Mouse (Mus musculus) stomach, embryonic 14.5 days (tissue): ENCODE measurements at regions not wholly inside any gene's neighbourhood (a gene's known extent, or its start where the extent isn't known, plus 50 kb on each side); places are given as distances from the start of the nearest gene placed in this dataset.

Experiments used
- ATAC-seq: fragments of 200-750 bp; cut with Nextera tagmentation; 2 replicates; pipeline ENCODE4 v1.8.0; 2017; ENCODE audit warnings: low read depth, moderate TSS enrichment; ENCODE audit not compliant: insufficient number of reproducible peaks, insufficient read depth, low FRiP score
- H3K27ac ChIP-seq: fragments of 300-500 bp; sonication (generic); 2 replicates; pipeline ENCODE4 v1.5.1; 2014; ENCODE audit warnings: mild to moderate bottlenecking, low read length, moderate library complexity, mixed read lengths
- H3K27me3 ChIP-seq: fragments of 300-500 bp; sonication (generic); 2 replicates; pipeline ENCODE4 v1.6.1; 2014; ENCODE audit warnings: low read length, control low read depth, mixed read lengths; ENCODE audit not compliant: control insufficient read depth, insufficient read depth
- H3K36me3 ChIP-seq: fragments of 300-500 bp; sonication (generic); 2 replicates; pipeline ENCODE4 v1.6.1; 2014; ENCODE audit warnings: mild to moderate bottlenecking, control low read depth, low read length, moderate library complexity, mixed read lengths; ENCODE audit not compliant: control insufficient read depth, insufficient read depth
- H3K4me1 ChIP-seq: fragments of 300-500 bp; sonication (generic); 2 replicates; pipeline ENCODE4 v1.6.1; 2014; ENCODE audit warnings: low read length, control low read depth, mixed read lengths; ENCODE audit not compliant: control insufficient read depth, insufficient read depth
- H3K4me2 ChIP-seq: fragments of 300-500 bp; sonication (generic); replicated peaks from 2 replicates; pipeline ENCODE4 v1.6.1; 2014; ENCODE audit warnings: low read depth, low read length, control low read depth
- H3K4me3 ChIP-seq: fragments of 300-500 bp; sonication (generic); 2 replicates; pipeline ENCODE4 v1.5.1; 2014; ENCODE audit warnings: low read depth, low read length, control low read depth
- H3K9ac ChIP-seq: fragments of 300-500 bp; sonication (generic); replicated peaks from 2 replicates; pipeline ENCODE4 v1.6.1; 2014; ENCODE audit warnings: low read depth, mild to moderate bottlenecking, control low read depth, low read length, moderate library complexity, mixed read lengths
- H3K9me3 ChIP-seq: fragments of 300-500 bp; sonication (generic); 2 replicates; pipeline ENCODE4 v1.6.1; 2016; ENCODE audit warnings: low read depth, low read length, control low read depth; ENCODE audit not compliant: control insufficient read depth
- WGBS: fragments of 180-500 bp; shearing (Covaris S2); extraction: QIAGEN DNeasy Blood & Tissue Kit; methylation state at CpG from one replicate; pipeline ENCODE4 v1.1.7; 2014; 5-methylcytosine and 5-hydroxymethylcytosine counted together

DNA sequence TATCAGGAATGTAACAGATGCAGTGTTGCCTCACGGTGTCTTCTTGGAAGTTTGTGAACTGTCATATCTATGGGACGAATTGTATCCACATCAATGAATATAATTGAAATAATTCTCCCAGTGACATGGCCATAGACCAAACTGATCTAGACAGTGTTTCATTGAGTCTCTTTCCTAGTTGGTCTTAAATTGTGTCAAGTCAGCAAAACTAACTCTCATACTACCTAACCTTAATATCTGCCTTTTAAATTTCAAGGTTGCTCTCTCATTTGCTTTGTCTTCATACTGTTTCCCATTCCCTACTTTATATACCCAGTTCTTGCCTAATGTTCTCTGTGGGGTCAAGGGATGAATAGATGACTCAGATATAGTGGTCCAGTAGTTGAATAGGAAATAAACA lies 397.9 kb upstream of the Gm765 start:
- H3K9ac ChIP-seq: no peak overlapping the region
- no peaks in the 10 kb centered on the region for H3K9me3 ChIP-seq
- WGBS: 93% methylated on average over 2 of the region's 2 CpGs
- no peak for ATAC-seq
- H3K36me3 ChIP-seq: no peaks in the 10 kb centered on the region
- no peaks in the 10 kb centered on the region for H3K4me1 ChIP-seq
- H3K4me2 ChIP-seq: no peak overlapping the region
- no peaks in the 10 kb centered on the region for H3K27me3 ChIP-seq
- no peak overlapping the region for H3K27ac ChIP-seq
- H3K4me3 ChIP-seq: no peak overlapping the region

DNA sequence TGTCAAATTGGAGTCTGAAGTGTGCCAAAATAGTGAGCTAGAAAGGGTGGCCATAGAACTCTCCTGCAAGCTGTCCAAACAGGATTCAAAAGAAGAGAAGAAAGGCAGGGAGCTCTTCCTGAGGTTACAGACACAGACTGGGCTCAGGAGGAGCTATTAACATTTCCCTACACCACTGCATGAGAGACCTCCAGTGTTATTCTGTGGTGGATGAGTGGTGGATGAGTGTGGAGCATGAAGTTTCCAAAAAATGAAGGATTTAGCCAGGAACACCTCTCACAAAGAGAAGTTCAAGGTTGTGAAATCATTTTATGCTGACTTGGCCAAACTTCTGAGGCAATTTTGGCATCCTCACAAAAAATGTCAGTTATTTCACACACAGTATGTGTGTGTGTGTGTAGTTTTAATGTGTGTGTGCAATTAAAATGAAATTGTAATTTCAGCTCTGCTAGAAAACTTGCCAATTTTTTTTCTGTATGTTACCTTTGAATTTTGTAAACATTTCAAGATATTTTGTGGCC lies 388.5 kb upstream of the Gm765 start:
- no peak overlapping the region for H3K4me3 ChIP-seq
- ATAC-seq: no peak
- no peaks in the 10 kb centered on the region for H3K36me3 ChIP-seq
- no peak overlapping the region for H3K27ac ChIP-seq
- H3K9me3 ChIP-seq: no peaks in the 10 kb centered on the region
- H3K4me2 ChIP-seq: no peak overlapping the region
- H3K9ac ChIP-seq: no peak overlapping the region
- no peaks in the 10 kb centered on the region for H3K27me3 ChIP-seq
- H3K4me1 ChIP-seq: peaks cover 11% of the 10 kb centered on the region; the same call in 1 of the 2 replicates

GRCm38 (mm10) chr6:98726605-98727144 lies 384.1 kb upstream of the Gm765 start:
- H3K9me3 ChIP-seq: no peaks in the 10 kb centered on the region
- H3K27ac ChIP-seq: no peak overlapping the region
- WGBS: 62% methylated on average over 5 of the region's 5 CpGs
- H3K36me3 ChIP-seq: no peaks in the 10 kb centered on the region
- no peak overlapping the region for H3K4me2 ChIP-seq
- no peak overlapping the region for H3K4me3 ChIP-seq
- no peak overlapping the region for H3K9ac ChIP-seq
- no peaks in the 10 kb centered on the region for H3K27me3 ChIP-seq
- H3K4me1 ChIP-seq: peaks cover 11% of the 10 kb centered on the region; the same call in 1 of the 2 replicates
- ATAC-seq: no peak

DNA sequence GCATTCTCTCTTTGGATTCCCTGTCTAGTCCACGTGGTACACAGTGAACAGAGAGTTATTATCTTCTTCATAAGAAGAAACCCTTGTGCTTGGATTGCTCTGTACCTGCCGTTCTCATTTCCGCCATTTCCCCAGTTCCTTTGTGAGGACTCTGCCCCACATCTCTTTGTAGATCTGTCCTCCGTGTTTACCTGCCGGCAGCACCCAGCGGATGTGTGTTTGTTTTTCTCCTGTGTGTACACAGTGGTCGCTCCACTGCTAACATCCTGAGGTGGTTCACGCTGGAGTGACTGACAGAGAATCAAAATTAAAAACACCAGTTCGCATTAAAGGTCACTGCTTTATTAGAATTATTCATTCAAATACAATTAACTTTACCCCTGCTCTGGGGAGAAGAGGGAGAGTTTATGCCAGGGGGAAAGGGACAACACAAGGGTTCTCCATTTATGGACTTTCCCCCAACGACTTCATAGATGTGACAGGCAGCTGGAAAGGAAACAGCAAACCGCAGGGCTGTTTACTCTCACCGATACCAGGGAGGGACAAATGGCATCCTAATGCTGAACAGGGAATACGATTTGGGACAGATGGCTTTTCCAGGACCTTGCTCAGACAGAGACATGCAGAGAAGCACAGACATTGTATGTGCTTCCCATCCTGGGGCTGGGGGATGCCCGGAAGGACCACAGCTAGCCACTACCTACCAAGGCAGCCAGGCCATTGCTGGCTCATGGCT lies 362.5 kb upstream of the Gm765 start:
- H3K27me3 ChIP-seq: no peaks in the 10 kb centered on the region
- H3K27ac ChIP-seq: no peak overlapping the region
- 55% methylated on average over 14 of the region's 14 CpGs for WGBS
- no peak overlapping the region for H3K4me3 ChIP-seq
- no peaks in the 10 kb centered on the region for H3K36me3 ChIP-seq
- no peak overlapping the region for H3K4me2 ChIP-seq
- H3K4me1 ChIP-seq: no peaks in the 10 kb centered on the region
- no peak for ATAC-seq
- no peaks in the 10 kb centered on the region for H3K9me3 ChIP-seq
- H3K9ac ChIP-seq: no peak overlapping the region

- no peaks in the 10 kb centered on the region for H3K27me3 ChIP-seq
- H3K4me1 ChIP-seq: no peaks in the 10 kb centered on the region
- H3K9ac ChIP-seq: no peak overlapping the region
- H3K27ac ChIP-seq: no peak overlapping the region
- no peaks in the 10 kb centered on the region for H3K36me3 ChIP-seq
- no peaks in the 10 kb centered on the region for H3K9me3 ChIP-seq
- ATAC-seq: no peak
- no peak overlapping the region for H3K4me3 ChIP-seq
- H3K4me2 ChIP-seq: no peak overlapping the region
- 88% methylated on average over 7 of the region's 7 CpGs for WGBS
Observed at GRCm38 (mm10) chr6:98697571-98697970, 355.0 kb upstream of the Gm765 start.

- 85% methylated on average over 8 of the region's 8 CpGs for WGBS
- H3K27me3 ChIP-seq: no peaks in the 10 kb centered on the region
Observed at GRCm38 (mm10) chr6:98693411-98693810, 350.9 kb upstream of the Gm765 start.

DNA sequence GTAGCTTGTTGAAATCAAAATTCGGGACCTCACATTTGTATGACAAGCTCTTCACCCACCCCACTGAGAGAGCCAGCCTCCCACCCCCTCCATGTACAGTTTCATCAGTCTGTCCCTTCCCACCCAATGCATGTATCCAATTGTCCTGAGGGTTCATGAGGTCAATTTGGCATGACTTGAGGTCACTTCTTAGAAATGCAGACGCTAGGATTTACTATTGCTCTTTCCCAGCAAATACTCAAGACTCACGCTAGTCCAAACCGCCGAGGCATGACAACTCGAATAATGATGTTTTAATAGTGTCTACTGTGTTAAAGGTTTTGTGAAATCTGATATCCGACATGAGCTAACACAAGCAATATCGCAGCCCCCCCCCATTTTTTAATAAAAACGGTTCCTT lies 347.6 kb upstream of the Gm765 start:
- no peak overlapping the region for H3K27ac ChIP-seq
- H3K9ac ChIP-seq: no peak overlapping the region
- no peak overlapping the region for H3K4me2 ChIP-seq
- H3K4me1 ChIP-seq: no peaks in the 10 kb centered on the region
- H3K4me3 ChIP-seq: no peak overlapping the region
- H3K27me3 ChIP-seq: no peaks in the 10 kb centered on the region
- no peak for ATAC-seq
- H3K9me3 ChIP-seq: no peaks in the 10 kb centered on the region
- WGBS: 56% methylated on average over 9 of the region's 9 CpGs
- no peaks in the 10 kb centered on the region for H3K36me3 ChIP-seq

More at GRCm38 (mm10) chr6:98693411-98693810, 350.9 kb upstream of the Gm765 start:
- H3K27ac ChIP-seq: no peak overlapping the region
- H3K9me3 ChIP-seq: no peaks in the 10 kb centered on the region
- no peak for ATAC-seq
- no peaks in the 10 kb centered on the region for H3K36me3 ChIP-seq
- no peak overlapping the region for H3K4me2 ChIP-seq
- H3K4me3 ChIP-seq: no peak overlapping the region
- no peaks in the 10 kb centered on the region for H3K4me1 ChIP-seq
- H3K9ac ChIP-seq: no peak overlapping the region

DNA sequence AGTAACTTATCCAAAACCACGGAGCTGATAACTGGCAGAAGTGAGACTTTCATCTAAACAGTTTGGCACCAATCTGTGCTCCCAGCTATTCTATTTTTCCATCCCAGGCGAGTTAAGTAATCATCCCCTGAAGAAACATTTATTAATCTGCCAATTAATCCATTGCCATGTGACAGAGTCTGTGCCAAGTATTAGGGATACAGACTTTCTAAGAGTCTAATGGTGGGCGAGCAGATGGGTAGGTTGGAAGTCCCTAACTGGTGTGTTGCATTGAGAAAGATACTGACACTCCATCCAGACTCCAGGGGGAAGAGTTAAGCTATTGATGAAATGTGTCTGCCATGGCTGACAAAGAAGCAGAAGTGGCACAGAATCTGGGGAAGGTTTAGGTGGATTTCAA lies 346.8 kb upstream of the Gm765 start:
- H3K4me1 ChIP-seq: no peaks in the 10 kb centered on the region
- no peak for ATAC-seq
- no peak overlapping the region for H3K4me3 ChIP-seq
- 73% methylated on average over 3 of the region's 3 CpGs for WGBS
- H3K27me3 ChIP-seq: no peaks in the 10 kb centered on the region
- no peak overlapping the region for H3K4me2 ChIP-seq
- H3K27ac ChIP-seq: no peak overlapping the region
- H3K36me3 ChIP-seq: no peaks in the 10 kb centered on the region
- H3K9ac ChIP-seq: no peak overlapping the region
- no peaks in the 10 kb centered on the region for H3K9me3 ChIP-seq
